1 mouse cellular context compared by ENCODE assay signal in the genomic region with DNA sequence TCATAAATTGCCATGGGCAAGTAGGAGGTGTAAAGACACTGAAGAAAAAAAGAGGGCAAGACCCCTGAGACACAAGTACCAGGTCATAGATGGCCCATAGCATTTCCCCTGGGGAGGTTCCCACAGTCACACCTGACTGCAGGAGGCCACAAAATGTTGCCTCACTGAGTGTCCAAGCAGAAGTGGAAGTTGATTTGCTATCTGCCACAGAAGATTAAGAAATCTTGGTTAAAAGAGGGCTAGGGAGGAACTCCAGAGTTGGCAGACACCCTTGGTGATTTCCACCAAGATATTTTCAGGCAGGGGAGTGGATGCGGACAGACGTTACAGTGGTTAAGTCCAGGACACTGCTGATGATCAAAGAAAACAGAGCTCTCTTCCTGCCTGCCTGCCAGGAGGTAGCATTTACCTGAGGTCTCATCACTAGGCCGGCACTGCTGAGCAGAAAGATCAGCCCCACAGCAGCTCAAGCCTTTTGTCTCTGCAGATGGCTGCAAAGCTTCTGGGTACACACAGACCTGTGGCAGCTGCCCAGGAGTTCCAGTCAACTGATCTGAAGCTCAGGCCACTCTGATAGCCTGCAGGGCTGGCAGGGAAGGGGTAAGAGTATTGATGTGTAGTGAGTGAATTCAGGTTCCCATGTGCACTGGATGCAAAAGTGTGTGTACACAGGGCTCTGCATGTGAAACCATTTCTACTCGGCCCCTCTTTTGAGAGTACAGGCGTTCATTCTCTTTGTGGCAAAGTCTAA.
TF ChIP-seq lines count a peak whose summit lies in the region.

No protein-coding gene starts in this region.

TF ChIP-seq in CH12.LX, 34 proteins besides CTCF, POLR2A, EP300 and RAD21:
- TF ChIP-seq JUN (IDR thresholded peaks at IDR 0.05; ENCODE audit: insufficient read depth, low read depth, low read length) (no peak), SIN3A (IDR thresholded peaks at IDR 0.05; ENCODE audit: low read length) (peak; percentile 21; the same call in 1 of the 2 replicates)
TF ChIP-seq in CH12.LX: peak in this region for 1.
